Mouse (Mus musculus) embryo, embryonic 10 days (tissue): ENCODE results near the gene Ap3b1.

Experiments
- DNase-seq: peaks from one replicate; pipeline ENCODE4 v3.0.0-alpha.2; 2015; ENCODE audit warnings: low spot score

Ap3b1 gene

GRCm38 (mm10) chr13:94375526-94376390 is 17.0 kb downstream of the Ap3b1 start:
- DNase-seq = no peak

GRCm38 (mm10) chr13:94379006-94379405 is 20.2 kb downstream of the Ap3b1 start:
- no peak for DNase-seq

GRCm38 (mm10) chr13:94381427-94381826 is 22.7 kb downstream of the Ap3b1 start:
- no peak for DNase-seq

GRCm38 (mm10) chr13:94381829-94382675 is 23.3 kb downstream of the Ap3b1 start:
- no peak for DNase-seq

GRCm38 (mm10) chr13:94384931-94385570 is 26.3 kb downstream of the Ap3b1 start:
- DNase-seq = no peak

- no peak for DNase-seq
These were observed 29.8 kb downstream of the Ap3b1 start for GRCm38 (mm10) chr13:94388566-94388965.

- no peak for DNase-seq
These were observed 30.8 kb downstream of the Ap3b1 start for GRCm38 (mm10) chr13:94389541-94389940.

GRCm38 (mm10) chr13:94392282-94392681 is 33.5 kb downstream of the Ap3b1 start:
- DNase-seq = no peak

- no peak for DNase-seq
These were observed 35.7 kb downstream of the Ap3b1 start for GRCm38 (mm10) chr13:94394486-94394885.

GRCm38 (mm10) chr13:94395763-94396162 is 37.0 kb downstream of the Ap3b1 start:
- no peak for DNase-seq

- DNase-seq = no peak
These were observed 37.7 kb downstream of the Ap3b1 start for GRCm38 (mm10) chr13:94396392-94396920.

GRCm38 (mm10) chr13:94398568-94399374 is 40.0 kb downstream of the Ap3b1 start:
- DNase-seq = no peak

GRCm38 (mm10) chr13:94400465-94400864 is 41.7 kb downstream of the Ap3b1 start:
- no peak for DNase-seq

GRCm38 (mm10) chr13:94423600-94423999 is 64.8 kb downstream of the Ap3b1 start:
- no peak for DNase-seq

GRCm38 (mm10) chr13:94429567-94429966 is 70.8 kb downstream of the Ap3b1 start:
- no peak for DNase-seq

- no peak for DNase-seq
These were observed 80.6 kb downstream of the Ap3b1 start for GRCm38 (mm10) chr13:94439386-94439785.

- no peak for DNase-seq
These were observed 82.4 kb downstream of the Ap3b1 start for GRCm38 (mm10) chr13:94441199-94441598.

- DNase-seq = no peak
These were observed 84.7 kb downstream of the Ap3b1 start for GRCm38 (mm10) chr13:94443411-94443810.

- DNase-seq = no peak
These were observed 86.3 kb downstream of the Ap3b1 start for GRCm38 (mm10) chr13:94445103-94445502.

GRCm38 (mm10) chr13:94447003-94447402 is 88.2 kb downstream of the Ap3b1 start:
- peak; percentile 20 for DNase-seq

- no peak for DNase-seq
These were observed 90.8 kb downstream of the Ap3b1 start for GRCm38 (mm10) chr13:94449593-94449992.
